Mouse (Mus musculus) heart, postnatal 10 days (tissue): Measurements from ENCODE around the gene Supv3l1. TPM values are rescaled to one million over a fixed set of nuclear protein-coding genes. Genes with fewer than 3 reads are reported as not detected.

Experiments used
- DNase-seq, 2 experiments: peaks; one replicate each; pipeline ENCODE4 v3.0.0; 2021
- intact Hi-C: fragments of 180-260 bp; cut with DNase I; formaldehyde crosslinking; loops from one replicate; pipeline ENCODE4 v1.15.1; 2025
- total RNA-seq, 2 experiments: library from RNA; stranded (reverse); gene quantifications; 2 replicates each; pipeline ENCODE4 v1.2.3; 2021

The Supv3l1 gene
- total RNA-seq, 2 experiments from 2014 or later: 35.6 to 39.2 TPM

GRCm38 (mm10) chr10:62418831-62419356 lies 30.6 kb downstream of the Supv3l1 start:
- intact Hi-C loops: no loop called here

GRCm38 (mm10) chr10:62413606-62413982 lies 35.9 kb downstream of the Supv3l1 start:
- intact Hi-C loops: no loop called here
- DNase-seq: no peak

More at GRCm38 (mm10) chr10:62418831-62419356, 30.6 kb downstream of the Supv3l1 start:
- no peak for DNase-seq

DNA sequence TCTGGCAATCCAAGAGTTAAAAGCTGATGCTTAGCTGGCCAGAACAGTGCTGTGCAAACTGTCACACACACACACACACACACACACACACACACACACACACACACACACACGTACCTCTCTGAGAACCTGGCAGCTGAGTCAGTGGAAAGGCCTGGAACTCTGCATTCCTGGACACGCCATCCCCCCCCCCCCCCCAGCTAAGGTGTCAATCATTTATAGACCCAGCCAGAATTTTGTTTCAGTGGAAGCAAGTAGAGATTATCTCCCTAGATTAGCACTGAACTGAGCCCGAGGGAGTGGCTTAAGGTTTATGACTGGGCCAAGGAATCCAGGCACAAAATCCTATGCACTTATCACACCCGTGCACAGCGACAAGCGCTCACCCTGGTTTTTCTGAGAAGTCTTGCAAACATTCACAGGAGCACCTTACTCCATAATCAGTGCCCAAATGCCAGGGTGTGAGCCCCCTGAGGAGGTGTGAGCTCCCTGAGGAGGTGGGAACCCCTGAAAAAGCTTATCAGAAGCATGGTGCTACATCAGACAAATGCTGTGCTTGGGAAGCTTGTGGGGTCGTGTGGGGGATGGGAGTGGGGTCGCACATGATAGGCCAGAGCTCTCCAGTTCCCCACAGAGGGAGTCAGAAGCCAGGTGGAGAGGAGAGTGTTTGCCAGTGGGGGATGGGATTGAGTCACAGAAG lies 36.5 kb downstream of the Supv3l1 start:
- intact Hi-C loops: no loop called here
- no peak for DNase-seq

DNA sequence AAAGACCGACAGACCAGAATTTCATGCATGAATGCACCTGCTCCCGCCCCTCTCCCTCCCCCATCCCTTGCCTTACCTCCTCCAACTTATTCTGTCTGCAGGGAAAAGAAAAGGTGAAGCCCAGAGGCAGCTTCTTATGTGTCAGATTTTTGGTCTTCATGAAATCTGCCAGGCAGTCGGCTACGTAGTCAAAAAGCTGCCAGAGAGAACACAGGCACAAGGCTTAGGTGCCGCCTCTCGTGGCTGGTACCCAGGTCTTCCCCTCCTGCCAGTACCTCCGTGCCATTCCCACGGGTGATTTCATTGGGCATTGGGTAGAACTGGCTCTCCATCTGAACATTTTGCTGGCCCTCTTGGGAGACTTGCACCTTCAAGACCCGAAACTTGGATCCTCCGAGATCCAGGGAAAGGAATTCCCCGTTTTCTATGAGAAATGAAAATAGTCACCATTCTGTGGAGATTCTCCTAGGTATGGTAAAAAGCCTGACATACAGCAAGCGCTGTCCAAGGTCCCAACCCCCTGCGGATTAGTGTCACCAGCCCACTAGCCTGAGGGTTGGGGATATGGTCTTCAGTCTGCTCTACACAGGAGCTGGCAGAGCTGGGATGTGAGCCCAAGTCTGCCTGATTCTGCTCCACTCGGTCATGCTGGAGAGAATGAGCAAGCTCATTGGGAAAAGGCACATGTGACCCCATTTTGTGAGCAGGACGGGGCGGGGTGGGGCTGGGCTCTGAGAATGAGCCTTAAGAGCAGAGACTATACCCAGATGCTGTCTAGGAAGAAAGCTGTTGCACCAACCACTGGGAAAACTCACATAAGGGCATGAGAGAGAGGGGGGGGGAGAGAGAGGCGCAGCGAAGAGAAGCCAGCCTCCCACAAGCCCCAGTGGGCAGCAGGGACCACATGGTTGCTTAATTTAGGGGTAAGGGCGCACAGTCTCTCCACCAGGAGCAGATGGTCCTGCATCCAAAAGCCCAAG lies 37.8 kb downstream of the Supv3l1 start:
- intact Hi-C loops: loop anchor here (1.0 to 2.0 kb wide), 2 partner anchors 136 to 225 kb away; no protein-coding TSS in a partner anchor
- no peak for DNase-seq

DNA sequence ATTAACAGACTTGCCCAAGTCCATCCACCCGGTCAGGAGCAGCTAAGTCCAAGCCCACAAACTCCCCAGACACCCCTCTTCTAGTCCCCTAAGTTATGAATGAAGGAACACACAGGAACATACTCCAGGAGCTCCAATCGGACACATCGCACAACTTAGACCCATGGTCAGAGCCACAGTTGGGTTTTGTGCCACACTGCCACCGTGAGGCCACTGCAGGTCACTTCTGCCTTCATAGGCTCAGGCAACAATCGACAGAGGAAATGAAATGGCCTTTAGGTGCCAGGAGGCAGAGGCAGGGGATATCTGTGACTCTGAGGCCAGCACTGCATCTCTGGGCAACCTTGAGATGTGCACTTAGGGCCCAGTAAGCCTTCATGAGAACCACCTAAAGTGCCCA lies 38.6 kb downstream of the Supv3l1 start:
- intact Hi-C loops: loop anchor here (1.0 to 2.0 kb wide), 2 partner anchors 136 to 224 kb away; no protein-coding TSS in a partner anchor

DNA sequence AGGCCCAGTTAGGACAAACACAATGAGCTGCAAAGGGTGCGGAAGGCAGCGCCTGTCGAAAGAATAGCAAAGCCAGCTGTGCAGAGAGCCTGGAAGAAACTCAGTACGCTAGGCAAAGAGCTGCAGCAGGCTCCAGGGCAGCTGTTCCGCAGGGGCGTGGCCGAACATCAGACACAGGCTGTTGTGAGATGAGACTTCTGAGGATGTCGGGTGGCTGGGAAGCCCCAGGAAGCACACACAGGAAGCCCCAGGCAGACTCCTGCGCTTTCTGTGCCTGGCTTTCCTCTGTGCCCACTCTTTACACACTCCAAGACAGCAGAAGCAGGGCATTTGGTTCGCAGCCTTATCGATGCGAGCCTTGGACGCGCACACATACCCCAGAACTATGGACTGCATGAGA lies 44.6 kb downstream of the Supv3l1 start:
- peak; percentile 70 to 71 for DNase-seq
- intact Hi-C loops: loop anchor here (10.0 kb wide), 1 partner anchor 60 kb away; no protein-coding TSS in a partner anchor

More for the DNA sequence above, 38.6 kb downstream of the Supv3l1 start:
- peak; percentile 71 to 83 for DNase-seq

DNA sequence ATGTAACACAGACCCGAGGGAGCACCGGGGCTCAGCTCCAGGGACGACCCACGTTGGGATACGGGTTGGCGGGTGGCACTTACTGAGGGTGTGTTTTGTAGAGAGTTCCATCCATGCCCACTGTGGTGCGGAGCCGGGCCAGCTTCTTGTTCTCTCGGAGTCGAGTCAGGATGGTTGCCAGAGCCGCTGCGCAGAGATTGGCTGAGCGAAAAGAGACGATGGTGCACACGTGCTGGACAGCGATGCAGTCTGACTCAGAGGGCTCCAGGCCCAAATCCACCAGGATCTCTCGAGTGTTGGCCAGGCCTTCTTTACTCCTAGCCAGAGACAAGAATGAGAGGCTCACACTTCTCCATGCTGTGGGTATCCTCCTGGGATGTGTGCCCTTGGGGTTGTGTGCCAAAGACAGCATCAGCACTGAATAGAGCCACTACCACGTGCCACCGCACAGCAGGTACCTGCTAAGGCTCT lies 47.9 kb downstream of the Supv3l1 start:
- intact Hi-C loops: loop anchor here (10.0 kb wide), 1 partner anchor 57 kb away; no protein-coding TSS in a partner anchor
- peak; percentile 52 to 59 for DNase-seq

DNA sequence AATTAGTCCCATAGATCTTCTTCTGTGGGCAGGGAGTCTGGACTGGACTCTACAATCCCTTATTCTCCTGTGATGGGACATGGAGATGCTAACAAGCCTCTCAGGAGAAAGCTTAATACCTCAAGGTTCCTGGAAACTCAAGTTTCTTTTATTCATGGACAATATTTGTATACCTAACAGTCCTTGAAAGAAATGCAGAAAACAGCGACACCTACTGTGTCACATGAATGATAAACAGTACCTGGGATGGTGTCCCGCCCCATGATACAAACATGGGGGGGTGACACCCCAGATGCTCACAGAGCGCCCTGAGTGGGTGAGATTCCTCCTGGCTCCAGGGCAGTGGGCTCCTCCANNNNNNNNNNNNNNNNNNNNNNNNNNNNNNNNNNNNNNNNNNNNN lies 66.5 kb downstream of the Supv3l1 start:
- no peak for DNase-seq
- intact Hi-C loops: no loop called here

DNA sequence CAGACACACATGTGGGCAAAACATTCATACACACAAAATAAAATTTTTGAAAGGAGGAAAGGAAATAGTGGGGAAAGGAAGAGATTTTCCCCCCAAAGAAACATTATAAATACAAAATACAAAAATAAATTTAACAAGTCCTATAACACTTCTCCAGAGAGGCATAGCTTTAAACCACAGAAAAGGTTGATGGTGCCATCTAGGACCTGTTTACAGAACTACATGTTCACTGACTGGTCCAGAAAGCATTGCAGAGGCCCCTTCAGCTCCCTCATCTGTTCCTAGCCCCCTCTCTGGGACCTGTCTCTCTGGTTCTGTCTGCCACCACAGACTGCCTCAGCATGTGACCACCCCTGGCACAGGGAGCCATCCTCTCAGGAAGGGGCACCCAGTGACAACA lies 68.6 kb downstream of the Supv3l1 start:
- peak; percentile 6 to 12 for DNase-seq
- intact Hi-C loops: loop anchor here (1.0 kb wide), 1 partner anchor 106 kb away; no protein-coding TSS in a partner anchor

DNA sequence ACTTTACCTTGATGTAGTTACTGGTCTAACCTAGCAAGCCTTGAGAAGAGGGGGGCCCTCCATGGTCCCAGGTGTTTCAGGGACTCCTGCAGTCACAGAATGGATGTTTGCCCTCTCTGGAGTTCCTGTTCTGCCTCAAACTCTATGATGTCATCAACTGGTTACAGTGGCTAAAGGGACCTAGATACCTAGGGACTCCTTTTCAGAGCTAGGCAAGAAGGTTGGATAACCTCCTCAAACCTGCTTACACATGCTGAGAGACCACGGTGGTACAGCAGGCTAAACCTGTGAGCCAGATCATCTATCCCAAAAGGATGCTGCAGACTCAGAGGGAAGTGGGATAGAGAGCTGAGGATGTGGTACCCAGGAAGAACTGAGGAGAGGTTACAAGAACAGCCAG lies 69.7 kb downstream of the Supv3l1 start, which contains the start of gene Hk1:
Gene Hk1 (minus strand): TSS at position 101 of the 400 bp plus-strand sequence.
- DNase-seq: no peak
- intact Hi-C loops: loop anchor here (5.0 kb wide), 1 partner anchor 193 kb away; no protein-coding TSS in a partner anchor

Other genes with a start within 250 kb of the Supv3l1 start
- gene Tspan15, start 218.5 kb downstream of the Supv3l1 start, total RNA-seq: 10 to 100 TPM; 12.4 to 13.7 TPM
- not detected for gene Tacr2, start 197.3 kb downstream of the Supv3l1 start, total RNA-seq
- 100 to 1,000 TPM; 167 to 178 TPM for gene Hk1, start 69.8 kb downstream of the Supv3l1 start, total RNA-seq
- not detected for gene Hkdc1, start 27.2 kb downstream of the Supv3l1 start, total RNA-seq
- gene 4930507D05Rik, start 249 bp downstream of the Supv3l1 start, total RNA-seq: under 1 TPM; 0.27 to 0.45 TPM
- 10 to 100 TPM; 50.5 to 53.9 TPM for gene Vps26a, start 37.1 kb upstream of the Supv3l1 start, total RNA-seq
- gene Srgn, start 77.7 kb upstream of the Supv3l1 start, total RNA-seq: 10 to 100 TPM; 31.1 to 33.4 TPM
- 10 to 100 TPM; 36.0 to 36.5 TPM for gene Kif1bp, start 128.7 kb upstream of the Supv3l1 start, total RNA-seq
- gene Ddx21, start 152.5 kb upstream of the Supv3l1 start, total RNA-seq: 10 to 100 TPM; 36.6 to 38.2 TPM
- 10 to 100 TPM; 78.8 to 80.0 TPM for gene Ddx50, start 201.5 kb upstream of the Supv3l1 start, total RNA-seq